Mouse (Mus musculus) lung, postnatal 0 days (tissue): ENCODE data around the gene Angptl4.
A peak's percentile ranks its signal among the peaks of the same experiment; 100 is the strongest.

Source experiments
- CTCF ChIP-seq: IDR thresholded peaks from 2 replicates; pipeline ENCODE4 v1.5.1; 2016; ENCODE audit warnings: antibody characterized with exemption, mild to moderate bottlenecking
- EP300 ChIP-seq: IDR thresholded peaks from 2 replicates; pipeline ENCODE4 v1.6.1; 2016; ENCODE audit warnings: antibody characterized with exemption, mild to moderate bottlenecking, control low read depth

- TF ChIP-seq CTCF (peak; percentile 69), EP300 (peak; percentile 33; the same call in 1 of the 2 replicates)
These were observed 16.7 kb upstream of the Angptl4 start for GRCm38 (mm10) chr17:33798306-33798705.
